Mouse (Mus musculus) MEL (cell line): ENCODE data around the gene Ksr1.

Source experiments
- EP300 ChIP-seq, 2 experiments: IDR thresholded peaks; 2 replicates each; pipeline ENCODE4 v1.6.1; 2011; ENCODE audit warnings: improper control_type of control experiment in 2 of 2, low read length in 2 of 2, low read depth in 1 of 2, mild to moderate bottlenecking in 1 of 2
- MYC ChIP-seq: IDR thresholded peaks from 2 replicates; pipeline ENCODE4 v1.6.1; 2011; ENCODE audit warnings: low read depth, mild to moderate bottlenecking, low read length, improper control_type of control experiment, moderate library complexity
- POLR2A ChIP-seq, 2 experiments: IDR thresholded peaks; 2 replicates each; pipeline ENCODE4 v1.6.1; 2011 to 2012; ENCODE audit warnings: low read length in 2 of 2, mild to moderate bottlenecking in 2 of 2, control low read depth in 1 of 2, improper control_type of control experiment in 1 of 2, low read depth in 1 of 2, moderate library complexity in 1 of 2; ENCODE audit not compliant: control insufficient read depth in 1 of 2, insufficient read depth in 1 of 2, poor library complexity in 1 of 2
- RAD21 ChIP-seq: IDR thresholded peaks from 2 replicates; pipeline ENCODE4 v1.6.1; 2011; ENCODE audit warnings: mild to moderate bottlenecking, low read depth, low read length, improper control_type of control experiment
- SMC3 ChIP-seq: IDR thresholded peaks from 2 replicates; pipeline ENCODE4 v1.6.1; 2011; ENCODE audit warnings: low read depth, low read length, improper control_type of control experiment
- USF1 ChIP-seq: IDR thresholded peaks from 2 replicates; pipeline ENCODE4 v1.6.1; 2014; ENCODE audit warnings: low read depth, mild to moderate bottlenecking, inconsistent platforms, low read length, improper control_type of control experiment, moderate library complexity
- ZC3H11A ChIP-seq: IDR thresholded peaks from 2 replicates; pipeline ENCODE4 v1.6.1; 2012; ENCODE audit warnings: low read depth, mild to moderate bottlenecking, inconsistent platforms, low read length, improper control_type of control experiment
- ZNF384 ChIP-seq: IDR thresholded peaks from 2 replicates; pipeline ENCODE4 v1.6.1; 2012; ENCODE audit warnings: low read depth, mild to moderate bottlenecking, inconsistent platforms, low read length, improper control_type of control experiment

GRCm38 (mm10) chr11:79059062-79059461, 87.1 kb downstream of the Ksr1 start:
- TF ChIP-seq SMC3 (no peak), ZNF384 (no peak), EP300 (IDR thresholded peaks at IDR 0.05; ENCODE audit: low read depth in 1 of 2, low read length in 2 of 2) (no peak), MYC (no peak), ZC3H11A (no peak), RAD21 (no peak), POLR2A (IDR thresholded peaks at IDR 0.05; ENCODE audit: control insufficient read depth in 1 of 2, insufficient read depth in 1 of 2, low read depth in 1 of 2, low read length in 2 of 2, poor library complexity in 1 of 2) (no peak), USF1 (no peak)
